Mouse (Mus musculus) liver, embryonic 14.5 days (tissue): ENCODE data around the gene Zbp1.

Experiments used
- CTCF ChIP-seq: IDR thresholded peaks from 2 replicates; pipeline ENCODE4 v1.5.1; 2016; ENCODE audit warnings: antibody characterized with exemption, low read depth, control low read depth
- EP300 ChIP-seq: IDR thresholded peaks from 2 replicates; pipeline ENCODE4 v1.6.1; 2016; ENCODE audit warnings: antibody characterized with exemption, low read depth

DNA sequence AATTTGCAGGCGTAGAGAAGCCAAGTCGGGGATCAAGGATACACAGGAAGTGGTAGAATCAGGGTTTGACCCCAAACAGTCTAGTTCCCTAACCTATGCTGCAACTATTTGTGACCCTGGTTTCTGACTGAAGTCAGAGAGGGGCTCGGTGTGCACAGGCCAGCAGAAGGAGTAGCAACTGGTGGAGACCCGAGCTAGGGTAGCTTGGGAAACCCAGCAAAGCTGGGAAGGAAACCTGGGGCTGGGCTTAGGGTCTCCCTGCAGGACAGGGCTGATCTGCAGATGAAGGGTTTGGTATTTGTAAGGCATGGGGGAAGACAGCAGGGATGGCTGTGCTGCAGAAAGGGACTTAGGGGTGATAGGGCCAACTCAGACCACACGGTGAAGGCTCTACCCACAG is 41.2 kb downstream of the Zbp1 start:
- TF ChIP-seq CTCF: no peak
- no peak for TF ChIP-seq EP300
